Mouse (Mus musculus) kidney, adult 11 months (tissue): Measurements from ENCODE around the gene Rrp36.
A peak's percentile ranks its signal among the peaks of the same experiment; 100 is the strongest.

Experiments
- DNase-seq: peaks from one replicate; pipeline ENCODE4 v3.0.0; 2022

Rrp36 gene

DNA sequence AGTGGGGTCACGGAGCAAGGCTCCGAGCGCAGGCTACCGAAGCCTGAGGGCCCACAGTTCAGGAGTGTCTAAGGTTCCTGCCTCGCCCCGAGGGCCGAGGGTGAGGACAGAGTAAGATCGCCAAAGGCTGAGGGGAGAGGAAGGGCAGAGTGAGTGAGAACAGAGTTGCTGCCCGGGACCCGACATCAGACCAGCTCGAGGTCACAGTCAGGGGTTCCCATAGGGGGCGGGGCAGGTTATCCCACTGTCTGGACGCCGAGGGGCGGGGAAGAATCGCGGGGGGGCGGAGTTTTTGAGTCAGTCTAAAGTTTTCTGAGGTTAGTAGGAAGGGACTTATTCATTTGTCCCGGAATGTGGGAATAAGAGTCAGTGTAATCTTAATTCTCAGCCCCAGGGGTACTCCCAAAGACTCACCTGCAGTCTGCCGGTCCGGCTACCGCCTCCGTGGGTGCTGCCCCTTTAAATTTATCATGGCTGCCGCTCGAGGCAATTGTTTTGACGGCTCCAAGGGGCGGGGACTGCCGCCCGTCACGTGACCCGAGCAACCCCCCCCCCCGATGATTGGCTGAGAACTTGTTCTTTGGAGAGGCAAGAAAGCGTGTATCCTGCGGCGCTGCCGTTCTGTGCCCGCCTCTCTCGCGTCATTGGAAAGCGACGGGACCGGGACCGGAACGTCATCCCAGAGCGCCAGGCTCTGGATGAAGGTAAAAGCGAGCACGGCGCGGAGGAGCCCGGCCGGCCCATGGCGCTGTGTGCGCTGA, 28.4 kb downstream of the Rrp36 start, which contains the start of the genes Klc4 and Mrpl2:
Klc4 (minus strand) TSS at position 462 of the 761 bp plus-strand sequence.
Mrpl2 (plus strand) TSS at position 669 of the 761 bp plus-strand sequence.
- DNase-seq, result peak; percentile 98

DNA sequence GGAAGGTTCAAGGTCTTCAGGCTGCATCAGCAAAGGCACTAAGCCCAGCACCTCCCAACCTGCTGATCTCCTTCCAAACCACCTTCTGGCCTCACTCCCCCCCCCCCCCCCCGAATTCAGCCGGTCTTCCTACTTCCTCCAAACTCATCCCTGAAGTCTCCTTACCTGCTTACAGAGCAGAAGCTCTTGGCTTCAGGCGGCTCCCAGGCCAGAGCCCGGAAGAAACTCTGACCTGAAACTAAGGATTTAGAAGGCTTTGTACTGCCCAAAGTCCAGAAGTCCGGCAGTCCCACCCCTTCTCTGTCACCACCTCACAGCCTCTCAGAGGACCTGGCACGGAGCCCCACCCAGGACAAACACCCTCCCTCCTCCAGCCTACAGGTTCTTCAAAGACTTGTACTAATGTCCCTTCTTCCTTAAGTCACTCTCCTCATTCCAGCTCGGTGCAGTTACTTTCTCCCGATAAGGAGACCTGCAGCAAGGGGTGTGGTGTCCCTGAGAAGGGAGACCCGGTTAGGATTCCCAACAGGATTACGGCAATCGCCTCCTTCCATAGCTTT, 29.2 kb downstream of the Rrp36 start:
- DNase-seq, result peak; percentile 94

DNA sequence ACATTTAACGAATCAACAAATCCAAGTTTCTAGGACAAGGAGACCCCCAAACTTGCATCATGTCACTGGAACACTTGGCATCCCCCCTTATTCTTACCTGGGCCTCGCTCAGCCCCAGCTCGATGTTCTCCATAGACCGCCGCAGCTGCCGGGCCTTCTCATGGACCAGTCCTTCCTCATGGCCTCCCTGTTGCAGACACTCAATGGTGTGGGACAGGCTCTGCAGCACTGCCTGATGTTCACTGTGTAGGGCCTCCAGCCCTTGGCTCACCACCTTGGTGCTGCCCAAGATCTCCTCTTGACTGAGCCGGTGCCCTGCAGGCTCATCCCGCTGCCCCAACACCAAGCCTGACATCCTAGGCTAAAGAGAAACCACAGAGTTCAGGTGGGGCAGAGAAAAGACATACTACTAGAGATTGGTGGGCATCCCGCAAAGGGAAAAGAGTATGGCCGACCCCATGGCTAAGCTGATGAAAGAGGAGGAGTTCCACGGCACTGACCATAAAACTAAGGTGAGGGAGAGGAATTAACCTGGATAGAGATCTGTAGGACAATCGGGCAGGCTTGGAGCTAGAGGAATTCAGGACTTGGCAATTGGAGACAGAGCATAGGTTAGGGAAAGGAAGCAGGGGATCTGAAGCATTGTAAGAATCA, 29.9 kb downstream of the Rrp36 start:
- no peak for DNase-seq

DNA sequence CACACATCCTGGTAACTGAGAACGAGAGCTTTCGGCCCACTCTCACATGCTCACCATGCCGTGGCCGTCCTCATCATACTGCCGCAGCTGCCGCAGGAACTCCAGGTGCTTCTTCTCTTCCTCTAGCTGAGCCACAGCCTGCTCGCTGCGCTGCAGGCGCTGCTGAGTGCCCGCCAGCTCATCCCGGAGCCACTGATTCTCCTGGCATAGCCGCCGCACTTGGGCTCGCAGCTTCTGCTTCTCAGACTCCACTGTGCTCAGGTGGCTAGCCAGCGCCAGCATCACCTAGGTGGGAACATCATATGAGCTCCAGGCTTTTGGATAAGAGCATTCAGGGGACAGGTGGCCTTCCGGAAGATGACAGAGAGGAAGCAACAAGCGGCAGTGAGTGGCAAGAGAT, 32.1 kb downstream of the Rrp36 start:
- DNase-seq, result no peak

DNA sequence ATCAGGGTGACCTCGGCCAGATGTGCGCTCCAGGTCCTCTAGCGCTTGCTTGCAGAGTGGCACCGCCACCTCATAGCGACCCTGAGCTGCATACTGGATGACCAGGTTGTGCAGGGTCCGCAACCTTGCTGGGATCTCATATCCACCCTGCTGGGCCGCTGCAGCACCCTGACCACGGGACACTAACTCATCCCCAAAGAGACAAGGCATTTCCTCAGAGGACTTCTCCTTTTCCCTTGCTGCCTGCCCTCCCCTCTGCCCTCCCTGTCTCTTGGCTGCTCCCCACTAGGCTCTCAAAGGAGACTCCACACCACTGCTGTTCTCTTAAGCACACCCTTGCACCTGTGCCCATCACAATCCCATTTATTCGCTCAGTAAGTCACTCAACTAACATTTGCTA, 34.2 kb downstream of the Rrp36 start:
- DNase-seq, result no peak

DNA sequence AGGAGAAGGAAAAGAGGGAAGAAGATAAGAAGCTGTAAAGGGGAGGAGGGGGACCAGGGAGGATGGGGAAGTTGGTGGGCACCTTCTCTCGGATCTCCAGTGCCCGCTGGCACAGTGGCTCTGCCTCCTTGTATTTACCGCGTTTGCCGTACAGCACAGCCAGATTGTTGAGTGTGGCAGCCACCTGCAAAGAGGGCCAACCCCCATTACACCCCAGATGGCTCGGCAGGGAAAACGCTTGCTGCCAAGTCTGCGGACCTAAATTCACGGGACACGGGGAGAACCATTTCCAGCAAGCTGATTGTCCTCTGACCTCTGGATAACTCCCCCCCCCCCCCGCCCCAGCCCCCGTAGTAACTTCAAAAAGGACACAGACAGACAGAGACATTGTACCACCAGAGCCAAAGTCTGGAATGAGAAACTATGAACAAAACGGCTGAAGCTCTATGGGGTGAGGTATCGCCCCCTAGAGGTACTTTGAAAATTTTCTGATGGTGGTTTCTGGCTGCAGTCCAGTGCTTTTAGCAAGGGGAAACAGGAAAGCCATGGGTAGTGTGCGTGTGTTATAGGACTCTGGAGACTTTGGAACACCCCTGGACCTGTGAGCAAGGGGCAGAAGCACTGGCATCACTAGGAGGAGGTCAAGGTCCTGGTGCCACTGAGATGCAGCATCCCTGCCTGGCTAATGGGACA, 37.2 kb downstream of the Rrp36 start:
- peak; percentile 46 for DNase-seq

DNA sequence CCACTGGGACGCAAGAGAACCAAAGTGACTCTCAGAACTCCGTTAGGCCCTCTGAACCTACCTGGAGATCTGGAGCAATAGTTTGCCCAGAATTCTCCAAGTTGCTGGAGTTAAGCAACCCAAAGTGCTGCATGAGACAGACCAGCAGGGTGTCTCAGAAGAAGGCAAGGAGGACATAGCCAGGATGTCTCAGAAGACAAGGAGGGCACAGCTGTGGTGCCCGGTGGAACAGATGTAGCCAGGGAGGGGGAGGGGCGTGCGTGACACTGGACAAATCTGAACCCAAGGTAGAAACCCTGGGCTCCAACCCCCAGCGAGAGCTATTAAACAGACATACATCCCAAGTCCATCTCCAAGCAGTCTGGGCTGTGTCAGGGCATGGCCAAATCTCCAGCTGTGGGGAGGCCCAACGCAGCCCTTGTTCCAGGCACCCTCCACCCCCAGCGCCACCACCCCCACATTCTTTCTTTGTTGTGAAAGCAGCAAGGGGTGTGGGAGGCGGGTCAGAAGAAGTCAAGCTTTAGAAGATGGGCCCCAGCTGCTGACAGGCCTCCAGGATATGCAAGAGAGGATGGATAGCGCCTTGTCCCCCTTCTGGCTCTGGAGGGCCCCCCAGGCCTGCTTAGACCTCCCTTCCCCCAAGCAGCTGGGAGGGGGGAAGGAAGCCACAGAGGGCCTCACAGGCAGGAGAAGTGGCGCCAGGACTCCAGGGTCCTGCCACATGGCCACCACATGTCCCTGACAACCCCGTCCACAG, 44.3 kb downstream of the Rrp36 start:
- DNase-seq, result peak; percentile 66

DNA sequence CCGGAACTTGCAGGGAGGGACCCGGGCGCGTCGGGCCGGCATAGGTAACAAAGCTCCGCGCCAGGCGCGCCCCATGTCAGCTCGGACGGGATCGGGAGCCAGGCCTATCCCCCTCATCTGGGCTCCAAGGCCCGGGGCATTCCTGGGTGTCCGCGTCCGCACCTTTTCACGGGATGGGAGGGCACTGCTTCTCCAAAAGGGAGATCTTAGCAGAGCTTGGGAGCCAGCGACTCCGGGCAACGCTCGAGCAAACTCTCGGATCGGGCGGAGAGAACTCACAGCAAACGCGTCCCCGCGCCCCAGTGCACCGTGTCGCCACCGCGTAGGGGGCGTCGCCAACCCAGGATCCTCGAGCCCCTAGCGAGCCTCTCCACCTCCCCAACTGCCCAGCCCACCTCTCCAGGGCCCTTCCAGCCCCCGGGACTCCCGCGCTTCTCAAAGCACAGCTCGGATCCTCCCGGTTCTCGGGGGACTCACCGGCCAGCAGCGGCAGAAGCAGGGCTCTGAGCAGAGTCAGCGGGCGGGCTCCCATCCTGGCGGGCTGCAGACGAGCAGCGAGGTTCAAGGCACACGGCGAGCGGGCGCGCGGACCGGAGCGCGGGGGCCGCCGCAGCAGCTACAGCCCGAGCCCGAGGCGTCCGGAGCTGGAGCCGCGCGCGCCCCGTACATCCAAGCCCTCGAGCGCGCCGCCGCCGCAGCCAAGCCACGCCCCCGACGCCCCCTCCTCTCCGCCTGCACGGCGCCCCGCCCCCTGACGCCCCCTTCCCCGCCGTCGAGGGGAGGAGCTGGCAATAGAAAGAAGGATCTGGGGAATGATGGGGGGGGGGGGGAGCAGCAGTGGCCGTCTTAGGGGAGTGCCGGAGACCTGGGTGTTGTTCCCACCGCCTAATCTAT, 45.1 kb downstream of the Rrp36 start, which contains the start of gene Ptk7:
Ptk7 (minus strand) TSS at position 714 of the 894 bp plus-strand sequence.
- no peak for DNase-seq

DNA sequence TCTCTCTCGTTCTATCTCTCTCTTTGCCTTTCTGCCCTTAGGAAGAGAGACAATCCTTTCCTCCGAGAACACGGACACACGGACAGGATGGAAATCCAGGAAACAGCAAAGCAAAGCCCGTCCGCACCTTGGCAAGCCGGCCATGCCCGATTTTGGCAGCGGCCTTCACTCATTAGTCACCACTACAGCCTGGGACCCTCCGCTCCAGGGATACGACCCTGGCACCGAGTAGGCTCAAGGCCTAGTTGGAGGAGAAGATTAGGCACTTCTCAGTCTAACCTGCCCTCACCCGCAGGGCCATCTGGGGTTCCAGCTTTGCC, 45.7 kb downstream of the Rrp36 start:
- no peak for DNase-seq

DNA sequence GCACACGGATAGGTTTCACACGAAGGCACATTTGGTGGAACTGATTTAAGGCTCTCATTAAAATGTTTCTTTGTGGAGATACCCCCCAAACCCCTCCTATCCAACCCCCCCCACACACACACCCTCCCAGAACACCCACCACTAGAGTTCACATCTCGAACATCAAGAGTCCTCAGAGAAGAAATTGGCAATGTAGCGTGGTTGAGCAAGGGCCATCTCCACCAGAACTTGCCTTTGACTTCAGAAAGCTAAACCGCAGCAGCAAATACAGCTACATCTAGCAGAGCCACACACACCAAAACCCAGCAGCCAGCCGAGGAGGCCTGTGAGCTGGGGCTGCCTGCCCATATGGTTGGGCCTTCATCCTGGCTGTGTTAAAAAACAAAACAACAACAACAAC, 46.7 kb downstream of the Rrp36 start:
- no peak for DNase-seq

DNA sequence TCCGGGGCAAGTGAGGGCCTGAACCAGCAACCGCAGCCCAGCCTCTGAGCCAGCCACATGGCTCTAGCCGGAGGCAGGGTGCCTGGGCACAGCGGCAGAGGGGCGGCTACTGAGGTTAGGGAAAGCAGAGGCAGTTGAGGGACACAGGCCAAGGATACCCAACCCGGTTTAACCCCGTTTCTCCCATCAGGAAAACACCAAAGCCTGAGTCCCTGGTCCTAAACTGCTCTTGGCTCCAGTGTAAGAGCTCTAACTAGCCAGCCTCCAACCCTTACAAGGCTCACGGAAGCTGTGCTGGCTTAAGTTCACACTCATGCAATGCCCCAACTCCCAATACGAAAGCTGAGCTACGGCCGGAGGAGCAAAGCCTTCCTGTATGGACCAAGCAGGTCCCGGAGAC, 49.6 kb downstream of the Rrp36 start:
- DNase-seq, result no peak

DNA sequence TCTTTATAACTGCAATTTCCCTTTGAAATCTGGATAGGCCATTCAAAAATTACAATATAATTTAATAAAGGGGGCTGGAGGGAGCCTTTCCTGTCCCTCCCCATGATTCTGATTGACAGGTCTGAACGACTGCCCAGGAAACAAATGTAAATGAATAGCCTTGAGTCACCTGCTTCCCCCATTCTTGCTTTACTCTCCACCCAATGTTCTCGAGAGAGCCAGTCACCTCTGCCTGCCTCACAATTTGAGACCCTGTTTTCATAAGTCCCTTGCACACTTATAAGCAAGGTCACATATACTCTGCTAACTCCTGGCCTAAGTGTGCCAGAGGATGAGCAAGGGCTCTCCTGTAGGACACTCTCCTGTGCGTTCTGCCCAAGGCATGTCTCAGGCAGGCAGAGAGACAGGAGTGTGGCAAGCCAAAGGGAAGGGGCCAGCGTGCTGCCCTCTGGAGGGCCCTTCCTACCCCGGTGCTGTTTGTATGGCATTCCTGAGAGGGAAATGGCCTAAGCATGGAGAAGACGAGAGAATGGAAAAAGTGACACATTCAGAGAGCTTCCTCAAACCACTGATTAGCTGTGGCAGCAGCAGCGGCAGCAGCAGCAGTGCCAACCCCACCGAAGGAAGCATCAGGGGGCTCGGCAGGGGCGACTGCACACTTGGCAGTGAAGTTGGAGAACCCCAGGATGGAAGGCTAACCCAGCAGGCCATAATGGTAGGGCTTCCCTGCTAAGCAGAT, 50.2 kb downstream of the Rrp36 start:
- no peak for DNase-seq

DNA sequence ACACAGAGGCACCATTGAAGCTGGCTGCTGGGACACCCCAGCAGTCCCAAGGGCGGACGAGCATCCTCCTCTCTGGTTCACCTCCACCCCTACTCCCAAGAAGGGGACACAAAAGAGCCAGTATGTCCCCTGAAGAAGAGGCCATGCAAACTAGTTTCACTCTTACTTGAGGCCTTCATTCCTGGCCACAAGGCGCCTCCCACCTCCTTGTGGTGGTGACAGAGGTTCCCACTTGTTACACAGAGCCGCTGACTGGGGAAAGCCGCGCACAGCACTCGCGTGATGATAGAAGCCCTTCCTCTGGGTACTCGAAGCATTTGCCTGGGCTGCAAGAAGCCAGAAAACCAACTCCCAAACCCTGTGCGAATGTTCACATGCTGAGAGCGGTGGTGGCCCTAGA, 51.9 kb downstream of the Rrp36 start:
- DNase-seq, result no peak

DNA sequence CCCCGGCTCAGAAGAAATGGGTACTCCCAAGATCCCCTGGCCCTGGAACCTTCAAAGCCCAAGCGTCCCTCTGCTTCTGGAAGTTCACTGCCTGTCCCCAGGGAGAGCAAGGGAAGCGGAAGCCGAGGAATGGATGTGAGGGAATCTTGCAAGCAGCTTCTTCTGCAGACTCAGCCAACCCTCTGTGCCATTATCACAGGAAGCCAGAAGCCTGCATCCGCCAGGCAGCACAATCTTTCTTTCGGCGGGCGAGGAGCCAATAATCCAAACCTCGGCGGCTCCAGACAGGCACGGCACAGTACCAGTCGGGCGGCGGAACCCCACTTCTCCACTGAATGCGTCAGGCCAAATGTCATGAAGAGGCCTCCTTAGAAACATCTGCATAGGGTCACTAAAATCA, 52.8 kb downstream of the Rrp36 start:
- DNase-seq, result no peak

DNA sequence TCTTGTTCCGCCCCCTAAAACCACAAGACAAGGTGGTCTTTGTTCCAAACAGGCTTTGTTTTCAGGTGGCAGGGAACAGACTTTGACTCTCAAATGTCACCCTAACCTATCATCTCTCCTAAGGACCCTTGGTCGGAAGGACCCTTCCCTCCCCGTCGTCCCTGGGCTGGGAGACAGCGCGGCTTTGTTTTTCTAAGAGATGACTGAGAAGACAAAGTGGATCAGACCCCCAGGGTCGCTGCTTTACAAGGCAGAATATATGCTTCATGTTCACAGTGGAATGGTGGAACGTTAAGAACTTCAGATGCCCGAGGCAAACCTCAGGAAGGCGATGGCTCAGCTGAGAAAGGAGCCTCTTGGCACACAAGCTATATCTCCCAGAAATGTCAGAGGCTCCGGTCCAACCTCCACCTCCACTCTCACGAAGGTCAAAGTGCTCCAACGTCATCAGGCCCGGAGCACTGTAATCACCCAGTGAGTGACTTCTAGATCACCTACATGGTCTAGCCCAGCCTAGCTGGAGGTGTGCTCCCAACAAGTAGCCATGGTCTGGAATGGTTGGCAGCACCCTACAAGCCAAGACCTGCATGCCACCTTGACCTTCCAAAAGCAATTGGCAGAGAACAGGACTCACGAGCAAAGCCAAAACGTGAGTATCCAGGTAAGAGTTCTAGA, 54.3 kb downstream of the Rrp36 start:
- no peak for DNase-seq

DNA sequence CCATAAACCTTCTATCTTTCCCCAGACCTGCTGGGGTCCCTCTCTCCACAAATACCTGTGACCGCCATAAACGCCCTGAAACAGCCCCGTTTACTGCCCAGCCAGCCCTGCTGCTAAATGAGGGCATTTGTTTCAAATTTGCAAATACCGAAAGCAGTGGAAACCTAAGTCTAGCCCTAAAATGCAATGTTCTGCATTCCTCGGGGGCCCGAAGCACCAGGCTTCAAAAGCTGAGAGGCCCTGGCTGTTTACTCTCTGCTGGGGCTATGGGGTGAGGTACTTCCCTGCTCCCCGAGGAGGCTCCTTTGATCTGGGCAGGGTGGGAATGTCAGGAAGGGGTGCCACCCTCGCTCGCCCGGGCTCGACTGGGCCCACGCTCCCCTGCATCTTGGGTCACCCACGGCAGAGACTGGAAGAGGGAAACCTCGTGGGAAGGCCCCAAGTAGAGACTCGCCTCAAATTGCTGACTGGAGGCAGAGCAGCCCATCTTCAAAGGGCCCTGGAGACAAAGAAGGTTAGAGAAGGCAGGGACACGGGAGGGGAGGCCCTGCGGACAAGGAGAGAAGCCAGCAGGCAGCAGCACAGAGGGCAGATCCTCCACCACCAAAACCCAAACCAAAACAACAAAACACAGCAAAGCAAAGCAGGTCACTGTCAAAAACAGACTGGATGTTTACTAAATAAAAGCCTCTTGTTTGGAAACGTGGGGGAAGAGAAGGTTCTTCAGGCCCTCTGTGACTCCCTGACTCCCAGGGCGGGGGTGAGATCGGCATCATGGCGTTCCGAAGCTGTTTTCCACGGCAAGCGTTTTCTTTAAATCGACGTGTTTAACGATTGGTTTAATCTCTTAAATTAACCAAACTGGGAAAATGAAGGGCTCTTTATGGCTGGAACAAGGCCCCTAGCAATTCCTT, 55.1 kb downstream of the Rrp36 start:
- no peak for DNase-seq

DNA sequence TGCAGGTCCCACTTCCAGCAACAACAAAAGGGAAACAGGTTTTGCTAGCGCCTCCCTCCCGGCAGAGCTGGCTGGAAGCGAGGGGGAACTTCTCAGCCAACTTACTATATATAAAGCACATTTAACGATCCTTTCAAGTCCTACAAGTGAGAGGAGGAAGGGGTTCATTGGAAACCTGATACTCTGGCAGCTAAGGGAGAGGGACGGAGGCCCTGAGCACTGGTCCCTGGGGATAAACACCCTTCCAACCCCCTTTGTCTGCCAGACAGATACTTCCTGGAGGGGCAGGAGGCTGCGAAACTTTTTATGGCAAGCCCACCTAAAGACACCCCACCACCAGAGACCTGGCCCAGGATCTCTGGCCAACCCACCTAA, 55.8 kb downstream of the Rrp36 start:
- no peak for DNase-seq

DNA sequence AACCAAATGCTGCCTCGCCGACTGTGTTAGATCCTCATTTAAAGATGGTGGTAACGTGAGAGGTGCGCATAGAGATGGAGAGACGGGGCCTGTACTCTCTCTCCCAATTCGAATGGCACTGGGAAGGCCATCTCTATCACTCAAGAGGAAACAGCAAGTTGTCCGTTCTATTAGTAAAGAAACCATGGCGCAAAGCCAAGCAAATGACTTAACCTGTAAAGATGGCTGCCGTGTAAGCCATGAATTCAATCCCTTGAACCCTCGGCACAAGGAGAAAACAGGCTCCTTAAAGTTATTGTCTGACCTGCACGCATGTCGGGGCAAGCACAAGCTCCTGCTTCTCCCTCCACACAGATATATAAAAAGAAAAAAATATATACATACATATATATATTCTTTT, 56.4 kb downstream of the Rrp36 start:
- no peak for DNase-seq
